Mouse (Mus musculus) MEL (cell line): ENCODE results near the gene Mcub. TPM values are rescaled to one million over a fixed set of nuclear protein-coding genes. Genes with fewer than 3 reads are reported as not detected.

Experiments
- DNase-seq: peaks from one replicate; pipeline ENCODE4 v3.0.0; 2011; ENCODE audit warnings: low read depth, low spot score
- H3K27ac ChIP-seq: 2 replicates; pipeline ENCODE4 v1.5.1; 2012; ENCODE audit warnings: low read depth, mild to moderate bottlenecking, control low read depth, low read length, moderate library complexity; ENCODE audit not compliant: control insufficient read depth
- H3K27me3 ChIP-seq, 2 experiments: fragments of 150-350 bp in 1 of 2; sonication (generic) in 1 of 2; 2 replicates each; pipeline ENCODE4 v1.6.1; 2012; ENCODE audit warnings: low read length in 2 of 2, mild to moderate bottlenecking in 2 of 2, improper control_type of control experiment in 1 of 2, moderate library complexity in 1 of 2; ENCODE audit not compliant: insufficient read depth in 2 of 2, control insufficient read depth in 1 of 2
- H3K36me3 ChIP-seq, 2 experiments: 2 replicates each; pipeline ENCODE4 v1.6.1; 2012 to 2014; ENCODE audit warnings: low read length in 2 of 2, improper control_type of control experiment in 1 of 2, inconsistent platforms in 1 of 2, mild to moderate bottlenecking in 1 of 2; ENCODE audit not compliant: insufficient read depth in 2 of 2, control insufficient read depth in 1 of 2
- H3K4me1 ChIP-seq, 2 experiments: fragments of 150-350 bp in 1 of 2; sonication (generic) in 1 of 2; 2 replicates each; pipeline ENCODE4 v1.6.1; 2012; ENCODE audit warnings: low read length in 2 of 2, improper control_type of control experiment in 1 of 2, mild to moderate bottlenecking in 1 of 2; ENCODE audit not compliant: insufficient read depth in 2 of 2, control insufficient read depth in 1 of 2
- H3K4me3 ChIP-seq, 2 experiments: fragments of 150-350 bp in 1 of 2; sonication (generic) in 1 of 2; 2 replicates each; pipeline ENCODE4 v1.5.1; 2012; ENCODE audit warnings: low read depth in 2 of 2, low read length in 2 of 2, mild to moderate bottlenecking in 2 of 2, moderate library complexity in 2 of 2, control low read depth in 1 of 2, improper control_type of control experiment in 1 of 2; ENCODE audit not compliant: control insufficient read depth in 1 of 2, insufficient read depth in 1 of 2
- H3K79me2 ChIP-seq: 2 replicates; pipeline ENCODE4 v1.6.1; 2012; ENCODE audit warnings: mild to moderate bottlenecking, low read length, moderate library complexity; ENCODE audit not compliant: control insufficient read depth, poor library complexity, insufficient read depth
- H3K9ac ChIP-seq: 2 replicates; pipeline ENCODE4 v1.6.1; 2012; ENCODE audit warnings: low read depth, mild to moderate bottlenecking, control low read depth, low read length, moderate library complexity; ENCODE audit not compliant: control insufficient read depth, poor library complexity, severe bottlenecking
- H3K9me3 ChIP-seq: fragments of 150-350 bp; sonication (generic); replicated peaks from 2 replicates; pipeline ENCODE4 v1.6.1; 2012; ENCODE audit warnings: mild to moderate bottlenecking, low read length, improper control_type of control experiment, moderate library complexity; ENCODE audit not compliant: insufficient read depth
- BHLHE40 ChIP-seq: IDR thresholded peaks from 2 replicates; pipeline ENCODE4 v1.6.1; 2012; ENCODE audit warnings: low read depth, mild to moderate bottlenecking, inconsistent platforms, low read length, improper control_type of control experiment, borderline replicate concordance
- CHD2 ChIP-seq: IDR thresholded peaks from 2 replicates; pipeline ENCODE4 v1.6.1; 2011; ENCODE audit warnings: low read length, improper control_type of control experiment
- E2F4 ChIP-seq: IDR thresholded peaks from 2 replicates; pipeline ENCODE4 v1.6.1; 2011; ENCODE audit warnings: low read depth, low read length, improper control_type of control experiment, borderline replicate concordance
- ELF1 ChIP-seq: IDR thresholded peaks from 2 replicates; pipeline ENCODE4 v1.6.1; 2014; ENCODE audit warnings: low read depth, mild to moderate bottlenecking, inconsistent platforms, low read length, improper control_type of control experiment, moderate library complexity
- ETS1 ChIP-seq: IDR thresholded peaks from 2 replicates; pipeline ENCODE4 v1.6.1; 2012; ENCODE audit warnings: low read depth, mild to moderate bottlenecking, inconsistent platforms, low read length, improper control_type of control experiment, moderate library complexity
- GATA1 ChIP-seq: IDR thresholded peaks from 2 replicates; pipeline ENCODE4 v1.6.1; 2011; ENCODE audit warnings: low read depth, low read length, improper control_type of control experiment
- HCFC1 ChIP-seq: IDR thresholded peaks from 2 replicates; pipeline ENCODE4 v1.6.1; 2012; ENCODE audit warnings: low read depth, mild to moderate bottlenecking, inconsistent platforms, low read length, improper control_type of control experiment, moderate library complexity
- MAFK ChIP-seq: IDR thresholded peaks from 2 replicates; pipeline ENCODE4 v1.6.1; 2011; ENCODE audit warnings: low read depth, mild to moderate bottlenecking, low read length, improper control_type of control experiment, borderline replicate concordance
- MAX ChIP-seq: IDR thresholded peaks from 2 replicates; pipeline ENCODE4 v1.6.1; 2011; ENCODE audit warnings: low read length, improper control_type of control experiment
- MXI1 ChIP-seq: IDR thresholded peaks from 2 replicates; pipeline ENCODE4 v1.6.1; 2011; ENCODE audit warnings: mild to moderate bottlenecking, low read depth, low read length, improper control_type of control experiment
- MYB ChIP-seq: IDR thresholded peaks from 2 replicates; pipeline ENCODE4 v1.6.1; 2011; ENCODE audit warnings: mild to moderate bottlenecking, low read depth, low read length, improper control_type of control experiment
- NELFE ChIP-seq: IDR thresholded peaks from 2 replicates; pipeline ENCODE4 v1.6.1; 2011; ENCODE audit warnings: low read depth, low read length, improper control_type of control experiment
- RAD21 ChIP-seq: IDR thresholded peaks from 2 replicates; pipeline ENCODE4 v1.6.1; 2011; ENCODE audit warnings: mild to moderate bottlenecking, low read depth, low read length, improper control_type of control experiment
- RCOR1 ChIP-seq: IDR thresholded peaks from 2 replicates; pipeline ENCODE4 v1.6.1; 2012; ENCODE audit warnings: low read depth, mild to moderate bottlenecking, inconsistent platforms, low read length, improper control_type of control experiment
- SMC3 ChIP-seq: IDR thresholded peaks from 2 replicates; pipeline ENCODE4 v1.6.1; 2011; ENCODE audit warnings: low read depth, low read length, improper control_type of control experiment
- TBP ChIP-seq: IDR thresholded peaks from 2 replicates; pipeline ENCODE4 v1.8.0; 2011; ENCODE audit warnings: low read depth, low read length, improper control_type of control experiment
- ZNF384 ChIP-seq: IDR thresholded peaks from 2 replicates; pipeline ENCODE4 v1.6.1; 2012; ENCODE audit warnings: low read depth, mild to moderate bottlenecking, inconsistent platforms, low read length, improper control_type of control experiment
- polyA plus RNA-seq, 2 experiments: library from polyadenylated mRNA; stranded (reverse) in 1 of 2; unstranded in 1 of 2; fragments of >175 nt in 1 of 2; fragments of >200 nt in 1 of 2; gene quantifications; 2 replicates each; pipeline versions ENCODE4 v1.2.1 to v1.2.4; 2012; ENCODE audit warnings: low replicate concordance in 2 of 2, low read depth in 1 of 2; ENCODE audit not compliant: insufficient read length in 2 of 2, insufficient read depth in 1 of 2, missing spikeins in 1 of 2
- total RNA-seq: library from RNA; depleted of rRNA; stranded (reverse); fragments of 300-350 nt; gene quantifications from 2 replicates; pipeline ENCODE4 v1.2.3, GENCODE M21; 2012

Mcub gene
- total and polyA plus RNA-seq, 3 experiments: not detected

DNA sequence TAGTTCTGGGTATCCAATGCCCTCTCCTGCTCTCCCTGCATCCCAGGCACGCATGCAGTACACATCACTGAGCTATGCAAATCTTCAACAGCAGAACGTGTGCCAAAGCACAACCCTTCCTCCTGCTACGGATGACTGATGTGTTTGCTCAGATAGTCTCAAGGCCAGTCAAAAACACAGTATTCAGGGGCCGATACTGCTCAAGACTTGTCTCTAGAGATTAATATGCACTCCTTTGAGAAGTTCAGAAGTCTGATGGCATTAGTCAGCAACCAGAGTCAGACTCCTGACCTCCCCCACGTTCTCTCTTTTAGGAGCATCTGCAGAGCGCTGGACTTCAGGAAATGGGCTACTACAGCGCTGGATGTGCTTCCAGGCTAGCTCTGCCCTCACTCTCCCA lies 28.0 kb upstream of the Mcub start:
- DNase-seq: no peak
- Histone ChIP-seq H3K4me1 (no peaks in the 10 kb centered on the region), H3K79me2 (no peaks in the 10 kb centered on the region), H3K27me3 (no peaks in the 10 kb centered on the region), H3K9me3 (no peaks in the 10 kb centered on the region), H3K4me3 (no peak overlapping the region), H3K9ac (no peak overlapping the region), H3K36me3 (peaks cover 0 to 8% of the 10 kb centered on the region in 2 experiments; a peak in 2 of 4 replicates), H3K27ac (no peak overlapping the region)
- TF ChIP-seq NELFE (no peak), MAX (no peak), TBP (no peak), CHD2 (no peak), ELF1 (no peak), ETS1 (no peak), BHLHE40 (no peak)

DNA sequence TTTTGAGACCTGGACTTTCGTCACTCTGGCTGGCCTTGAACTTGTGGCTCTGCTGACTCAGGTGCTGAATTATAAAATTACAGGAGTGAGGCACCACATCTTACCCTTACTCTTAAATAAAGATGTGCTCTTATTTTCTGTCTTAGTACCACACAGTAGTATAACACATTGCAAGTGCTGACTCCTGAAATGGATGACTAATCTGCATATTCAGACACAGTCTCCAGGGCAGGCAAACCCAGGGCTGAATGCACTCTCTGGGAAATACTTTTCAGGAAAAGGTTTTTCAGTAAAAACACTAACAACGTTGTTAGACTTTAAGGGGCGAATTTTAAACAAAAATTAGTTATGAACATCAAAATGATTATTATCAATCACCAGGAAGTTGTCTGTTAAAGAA lies 27.3 kb upstream of the Mcub start:
- DNase-seq: no peak
- Histone ChIP-seq H3K36me3 (peaks cover 0 to 11% of the 10 kb centered on the region in 2 experiments; a peak in 2 of 4 replicates), H3K27ac (no peak overlapping the region), H3K79me2 (no peaks in the 10 kb centered on the region), H3K27me3 (no peaks in the 10 kb centered on the region), H3K9ac (no peak overlapping the region), H3K4me1 (no peaks in the 10 kb centered on the region), H3K4me3 (no peak overlapping the region), H3K9me3 (no peaks in the 10 kb centered on the region)
- no peak for TF ChIP-seq ZNF384
- TF ChIP-seq BHLHE40: no peak
- no peak for TF ChIP-seq GATA1
- no peak for TF ChIP-seq RAD21
- TF ChIP-seq TBP: no peak
- no peak for TF ChIP-seq RCOR1
- TF ChIP-seq MYB: no peak

DNA sequence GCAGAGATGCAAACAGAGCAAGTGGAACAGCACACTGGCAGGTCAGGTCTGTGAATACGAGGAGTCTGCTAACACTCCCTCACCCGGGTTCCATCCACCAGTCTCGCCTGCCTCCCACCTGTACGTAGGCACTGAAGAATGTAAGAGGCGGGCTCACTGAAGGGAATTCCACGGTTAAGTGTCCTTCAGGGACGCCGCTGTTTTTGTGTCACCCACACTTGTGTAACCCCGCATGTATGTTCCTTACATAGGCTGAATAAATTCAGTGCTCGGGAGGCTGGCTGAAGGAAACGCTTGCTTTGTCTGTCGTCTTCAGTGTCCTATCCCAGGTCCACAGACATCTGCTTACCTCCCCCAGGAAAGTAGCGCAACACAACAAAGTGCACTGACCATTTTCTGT lies 17.3 kb upstream of the Mcub start:
- no peaks in the 10 kb centered on the region for H3K4me1 ChIP-seq
- H3K27ac ChIP-seq: no peak overlapping the region
- H3K9me3 ChIP-seq: no peaks in the 10 kb centered on the region
- H3K79me2 ChIP-seq: no peaks in the 10 kb centered on the region
- H3K36me3 ChIP-seq: peaks cover 0 to 6% of the 10 kb centered on the region in 2 experiments; a peak in 2 of 4 replicates
- TF ChIP-seq HCFC1: no peak
- no peak for TF ChIP-seq E2F4
- no peak for TF ChIP-seq MAFK
- TF ChIP-seq MXI1: no peak
- TF ChIP-seq GATA1: no peak
- no peak for TF ChIP-seq MYB
- TF ChIP-seq SMC3: no peak
- no peak for DNase-seq
- H3K9ac ChIP-seq: no peak overlapping the region
- no peak overlapping the region for H3K4me3 ChIP-seq
- no peaks in the 10 kb centered on the region for H3K27me3 ChIP-seq
